Mouse (Mus musculus) spleen, adult 2 months (tissue): ENCODE results near the gene Gm37240.

Experiments used
- CTCF ChIP-seq: fragments of 200-500 bp; IDR thresholded peaks from 2 replicates; pipeline ENCODE4 v1.5.1; 2011; ENCODE audit warnings: mild to moderate bottlenecking, inconsistent platforms; ENCODE audit not compliant: insufficient read depth, insufficient read length, insufficient replicate concordance; ENCODE audit errors: extremely low read depth
- POLR2A ChIP-seq: fragments of 200-500 bp; IDR thresholded peaks from 2 replicates; pipeline ENCODE4 v1.6.1; 2011; ENCODE audit warnings: low read depth, low read length, inconsistent platforms

- TF ChIP-seq CTCF: no peak
- TF ChIP-seq POLR2A: no peak
Observed at GRCm38 (mm10) chr3:84937360-84938355, 949.7 kb downstream of the Gm37240 start.
